Mouse (Mus musculus) right cerebral cortex, postnatal 10 days (tissue): ENCODE measurements around the gene Ddr1.

Experiments used
- DNase-seq, 2 experiments: peaks; one replicate each; pipeline ENCODE4 v3.0.0; 2021; ENCODE audit warnings: low spot score in 2 of 2

The Ddr1 gene

GRCm38 (mm10) chr17:35721676-35722075 is 17.3 kb upstream of the Ddr1 start:
- no peak for DNase-seq

- DNase-seq: peak; percentile 52 to 63
Measured at GRCm38 (mm10) chr17:35720340-35720727, 15.9 kb upstream of the Ddr1 start.

- DNase-seq: no peak
Measured at GRCm38 (mm10) chr17:35719616-35720339, 15.4 kb upstream of the Ddr1 start.

GRCm38 (mm10) chr17:35717080-35717479 is 12.7 kb upstream of the Ddr1 start:
- DNase-seq: no peak

GRCm38 (mm10) chr17:35716114-35716513 is 11.7 kb upstream of the Ddr1 start:
- DNase-seq: no peak

GRCm38 (mm10) chr17:35710705-35711347 is 6.4 kb upstream of the Ddr1 start:
- no peak for DNase-seq

- DNase-seq: no peak
Measured at GRCm38 (mm10) chr17:35708611-35709010, 4.2 kb upstream of the Ddr1 start.

GRCm38 (mm10) chr17:35707929-35708328 is 3.5 kb upstream of the Ddr1 start:
- DNase-seq: no peak

GRCm38 (mm10) chr17:35705836-35706235 is 1.4 kb upstream of the Ddr1 start:
- DNase-seq: peak; percentile 46 to 66

GRCm38 (mm10) chr17:35703751-35704271 is 610 bp downstream of the Ddr1 start:
- DNase-seq: peak; percentile 67 to 74

- DNase-seq: no peak
Measured at GRCm38 (mm10) chr17:35703065-35703464, 1.4 kb downstream of the Ddr1 start.

GRCm38 (mm10) chr17:35702605-35703004 is 1.8 kb downstream of the Ddr1 start:
- no peak for DNase-seq

GRCm38 (mm10) chr17:35701978-35702461 is 2.4 kb downstream of the Ddr1 start:
- peak in 1 of 2 experiments; percentile 40 for DNase-seq

- DNase-seq: peak in 1 of 2 experiments; percentile 46
Measured at GRCm38 (mm10) chr17:35701203-35701977, 3.0 kb downstream of the Ddr1 start.

GRCm38 (mm10) chr17:35700371-35700961 is 4.0 kb downstream of the Ddr1 start:
- peak; percentile 88 to 89 for DNase-seq

- DNase-seq: peak; percentile 74 to 81
Measured at GRCm38 (mm10) chr17:35699919-35700318, 4.5 kb downstream of the Ddr1 start.

- no peak for DNase-seq
Measured at GRCm38 (mm10) chr17:35698501-35698883, 5.9 kb downstream of the Ddr1 start.

- peak; percentile 60 to 75 for DNase-seq
Measured at GRCm38 (mm10) chr17:35697759-35698500, 6.5 kb downstream of the Ddr1 start.

GRCm38 (mm10) chr17:35697429-35697758 is 7.0 kb downstream of the Ddr1 start:
- DNase-seq: no peak

- DNase-seq: no peak
Measured at GRCm38 (mm10) chr17:35696691-35697090, 7.7 kb downstream of the Ddr1 start.

- no peak for DNase-seq
Measured at GRCm38 (mm10) chr17:35695289-35695688, 9.1 kb downstream of the Ddr1 start.
